Mouse (Mus musculus): ENCODE measurements around the gene Kdsr.
A peak's percentile ranks its signal among the peaks of the same experiment; 100 is the strongest.

Gene Kdsr

DNA sequence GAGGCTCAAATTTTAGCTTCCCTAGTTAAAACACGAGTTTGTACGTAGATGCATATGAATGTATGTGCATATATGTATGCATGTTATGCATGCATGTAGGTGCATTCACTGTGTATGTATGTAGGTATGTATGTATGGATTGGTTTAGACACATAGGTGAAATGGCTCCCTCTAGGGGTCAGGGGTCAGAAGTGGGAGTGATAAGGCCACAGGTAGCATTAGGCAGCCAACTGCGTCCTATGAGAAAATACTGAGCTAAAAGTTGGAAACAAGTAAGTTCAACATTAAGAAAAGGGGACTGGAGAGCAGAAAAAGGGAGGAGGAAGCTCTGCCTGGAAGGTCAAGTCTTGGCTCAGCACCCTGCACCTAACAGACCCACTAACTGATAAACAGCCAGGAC, 21.4 kb downstream of the Kdsr start:
- peak; percentile 25 to 30 for DNase-seq

- peak; percentile 33 to 42 for DNase-seq
Measured at GRCm38 (mm10) chr1:106736211-106736610, 23.3 kb downstream of the Kdsr start.

DNA sequence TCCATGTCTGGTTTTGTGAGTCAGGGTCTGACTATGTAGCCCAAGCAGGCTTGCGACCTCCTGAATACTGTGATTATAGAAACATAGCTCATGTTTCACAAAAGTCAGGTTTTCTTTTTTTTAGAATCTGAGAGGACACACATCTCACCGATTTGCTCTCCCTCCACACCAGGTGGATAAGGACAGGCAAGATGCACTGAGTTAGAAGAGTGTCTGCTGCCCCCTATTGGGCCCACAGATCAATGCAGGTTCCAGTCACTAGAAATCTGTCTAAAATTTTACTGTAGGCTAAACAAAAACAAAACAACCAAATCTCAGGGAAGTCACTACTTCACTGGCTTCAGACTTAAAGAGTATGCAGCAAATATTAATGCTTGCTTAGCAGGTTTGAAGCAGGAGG, 23.9 kb downstream of the Kdsr start:
- peak; percentile 77 to 78 for DNase-seq

- no peak for DNase-seq
Measured at GRCm38 (mm10) chr1:106722061-106722460, 37.5 kb downstream of the Kdsr start.

DNA sequence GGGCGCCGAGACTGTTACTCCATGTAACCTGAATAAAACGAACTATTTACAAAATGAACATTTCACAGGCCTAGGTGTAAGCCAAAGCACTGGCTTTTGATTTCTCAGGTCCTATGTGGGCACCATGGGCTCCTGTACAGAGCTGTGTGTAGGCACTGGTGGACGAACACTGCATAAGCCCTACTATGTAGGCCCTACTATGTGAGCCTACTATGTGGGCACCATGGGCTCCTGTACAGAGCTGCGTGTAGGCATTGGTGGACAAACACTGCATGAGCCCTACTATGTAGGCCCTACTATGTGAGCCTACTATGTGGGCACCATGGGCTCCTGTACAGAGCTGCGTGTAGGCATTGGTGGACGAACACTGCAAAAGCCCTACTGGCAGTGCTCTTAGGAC, 41.8 kb downstream of the Kdsr start:
- DNase-seq, result peak in 1 of 2 experiments; percentile 25

GRCm38 (mm10) chr1:106717071-106717601, 42.4 kb downstream of the Kdsr start:
- DNase-seq, result peak; percentile 84 to 89

GRCm38 (mm10) chr1:106716141-106716540, 43.4 kb downstream of the Kdsr start:
- DNase-seq, result no peak

- DNase-seq, result no peak
Measured at GRCm38 (mm10) chr1:106715111-106716083, 44.1 kb downstream of the Kdsr start.

GRCm38 (mm10) chr1:106714530-106714981, 45.0 kb downstream of the Kdsr start:
- DNase-seq, result no peak

GRCm38 (mm10) chr1:106713621-106714529, 45.7 kb downstream of the Kdsr start, which contains the start of gene Bcl2:
TSS of gene Bcl2 (minus strand) at chr1:106714274.
- peak; percentile 66 to 78 for DNase-seq

GRCm38 (mm10) chr1:106712330-106712729, 47.2 kb downstream of the Kdsr start:
- DNase-seq, result peak; percentile 72 to 88

- DNase-seq, result no peak
Measured at GRCm38 (mm10) chr1:106711356-106712125, 48.0 kb downstream of the Kdsr start.

DNA sequence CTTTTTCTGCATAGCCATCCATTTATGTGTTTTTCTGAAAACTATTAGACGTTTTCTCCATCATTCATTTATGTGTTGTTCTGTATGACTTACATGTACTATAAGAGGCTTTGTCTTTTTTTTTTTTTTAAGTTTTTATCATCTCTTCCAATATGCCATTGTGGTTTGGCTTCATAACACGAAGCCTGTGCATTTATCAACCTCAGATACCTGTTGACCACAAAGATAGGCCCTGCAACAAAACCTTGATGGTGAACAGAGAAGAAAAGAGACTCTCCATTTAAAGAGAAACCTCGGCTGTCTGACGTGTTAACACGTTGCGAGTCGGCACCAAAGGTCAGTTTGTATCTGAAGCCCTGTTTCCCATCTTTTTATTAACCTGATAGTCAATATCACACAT, 49.3 kb downstream of the Kdsr start:
- DNase-seq, result no peak

DNA sequence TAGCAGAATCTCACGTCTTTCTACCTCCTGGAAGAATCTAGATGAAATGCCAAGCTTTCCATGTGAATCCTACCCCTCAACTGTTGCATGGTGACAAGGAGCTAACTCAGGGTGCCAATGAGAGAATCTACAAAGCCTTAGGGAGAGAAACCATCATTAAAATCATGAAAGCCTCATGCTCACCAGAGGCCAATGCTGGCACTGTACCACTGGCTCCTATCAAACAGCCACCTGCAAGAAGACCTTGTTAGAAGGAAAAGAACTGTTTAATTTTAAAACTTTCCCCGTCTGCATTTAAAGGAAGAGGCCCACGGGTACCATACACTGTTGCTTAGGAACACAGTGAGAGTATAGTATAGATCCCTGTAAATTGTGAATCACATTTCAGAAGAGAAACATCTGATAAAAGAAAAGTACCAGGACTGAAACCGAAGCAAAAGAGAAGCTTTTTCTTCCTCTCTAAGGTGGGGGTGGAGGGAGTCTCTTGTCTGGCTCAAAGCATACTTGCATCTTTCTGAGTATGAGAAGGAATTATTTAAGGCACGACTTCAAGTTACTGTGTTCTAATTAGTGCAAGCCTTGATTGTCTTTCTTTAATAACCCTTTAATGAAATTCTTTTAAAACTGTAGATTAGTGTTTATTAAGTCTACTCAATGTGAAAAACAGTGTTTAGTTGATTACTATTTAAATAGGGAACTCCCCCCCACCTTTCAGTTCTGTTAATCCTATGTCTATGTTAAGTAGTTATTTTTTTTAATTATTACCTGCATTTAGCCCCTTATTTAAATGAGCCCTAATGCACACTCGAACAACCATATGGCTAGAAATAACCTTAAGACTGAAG, 52.3 kb downstream of the Kdsr start:
- DNase-seq, result no peak

DNA sequence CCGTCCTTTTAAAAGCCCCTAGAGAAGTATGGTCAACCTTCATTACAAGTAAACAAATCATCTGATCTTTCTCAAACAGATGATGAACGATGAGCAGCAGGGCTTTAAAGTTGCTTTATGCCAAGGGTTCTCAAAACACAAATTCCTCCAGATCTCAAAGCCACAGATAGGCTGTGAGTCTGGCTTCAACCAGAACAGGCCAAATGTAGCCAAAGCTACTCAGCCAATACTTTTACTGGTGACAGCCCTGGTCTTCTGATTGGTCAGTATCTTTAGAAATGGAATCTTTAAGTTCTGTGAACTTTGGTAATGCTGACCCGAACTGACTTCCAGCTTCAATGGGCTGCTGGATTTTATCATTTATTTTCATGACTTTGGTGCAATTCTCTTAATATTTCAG, 56.3 kb downstream of the Kdsr start:
- DNase-seq, result no peak

DNA sequence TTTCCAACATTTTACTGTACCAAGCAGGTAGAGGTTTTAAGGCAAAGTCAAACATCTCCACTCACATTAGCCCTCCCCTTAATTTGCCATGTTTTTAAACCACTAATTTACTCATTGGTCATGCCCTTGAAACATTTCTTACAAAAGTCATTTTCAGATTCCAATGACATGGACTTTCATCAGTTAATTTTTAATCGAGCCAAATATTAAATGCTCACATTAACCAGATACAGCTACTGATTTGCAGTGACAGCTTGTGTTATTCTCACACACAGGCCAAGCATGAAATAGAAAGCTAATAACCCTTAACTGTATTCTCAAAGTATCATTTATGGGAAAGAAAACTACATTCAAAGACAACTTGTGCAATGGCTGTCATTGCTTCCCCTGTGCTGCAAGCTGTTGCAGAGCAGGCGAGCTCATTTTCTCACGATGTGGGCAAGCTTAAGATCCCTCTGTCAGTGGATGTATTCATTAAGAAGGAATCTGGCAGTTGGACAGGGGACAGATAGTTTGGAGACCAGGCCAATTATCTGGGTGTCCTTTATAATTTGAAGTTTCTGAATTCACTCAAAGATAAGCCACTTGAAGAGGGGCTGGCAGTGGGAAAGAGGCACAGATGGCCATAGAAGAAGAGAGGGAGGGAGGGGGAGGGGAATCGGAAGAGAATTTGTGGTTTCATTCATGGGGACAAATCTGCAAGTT, 56.9 kb downstream of the Kdsr start:
- peak; percentile 51 to 65 for DNase-seq

DNA sequence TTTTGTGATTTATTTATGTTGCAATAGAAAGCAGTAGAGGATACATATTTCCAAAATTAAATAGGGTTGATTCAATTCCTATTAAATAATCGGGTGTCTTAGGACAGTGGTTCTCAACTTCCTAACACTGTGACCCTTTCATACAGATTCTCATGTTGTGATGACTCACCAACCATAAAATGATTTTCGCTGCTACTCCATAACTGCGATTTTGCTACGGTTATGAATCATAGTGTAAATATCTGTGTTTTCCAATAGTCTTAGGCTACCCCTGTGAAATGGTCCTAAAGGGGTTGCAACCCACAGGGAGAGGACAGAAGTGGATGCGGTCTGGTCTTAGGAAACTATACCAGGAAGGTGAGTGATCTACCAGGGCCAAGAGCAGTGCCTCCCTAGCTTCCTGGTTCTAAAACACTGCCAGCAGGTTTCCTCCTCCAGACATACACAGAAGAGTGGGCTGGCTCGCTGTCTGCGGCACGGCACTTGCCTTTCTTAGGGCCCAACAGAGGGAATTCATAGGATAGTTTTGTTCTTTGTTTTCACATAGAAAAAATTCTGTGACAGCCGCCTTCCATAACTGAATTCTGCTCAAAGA, 58.9 kb downstream of the Kdsr start:
- no peak for DNase-seq

- no peak for DNase-seq
Measured at GRCm38 (mm10) chr1:106696472-106696871, 63.1 kb downstream of the Kdsr start.

DNA sequence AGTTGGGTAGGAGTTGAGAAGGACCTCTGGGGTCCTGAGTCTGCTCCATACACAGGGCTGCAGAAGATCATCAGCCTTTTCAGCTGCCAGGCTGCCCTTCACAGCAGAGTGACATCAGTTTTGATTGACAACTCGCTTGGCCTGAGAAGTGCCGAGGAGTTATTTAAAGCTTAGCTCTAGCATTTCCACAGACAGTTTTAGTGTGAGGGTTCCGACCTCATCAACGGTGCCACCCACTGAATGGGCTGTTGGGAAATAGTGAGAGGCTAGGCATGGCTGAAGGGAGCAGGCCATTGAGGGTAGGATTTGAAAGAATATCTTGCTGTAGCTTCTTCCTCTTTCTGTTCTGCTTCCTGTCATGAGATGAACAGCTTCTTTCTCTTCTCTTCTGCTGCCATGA, 63.9 kb downstream of the Kdsr start:
- DNase-seq, result no peak

GRCm38 (mm10) chr1:106694316-106694715, 65.2 kb downstream of the Kdsr start:
- no peak for DNase-seq
